Mouse (Mus musculus): ENCODE measurements at regions not wholly inside any gene's neighbourhood (a gene's known extent, or its start where the extent isn't known, plus 50 kb on each side); places are given as distances from the start of the nearest gene placed in this dataset.
A peak's percentile ranks its signal among the peaks of the same experiment; 100 is the strongest.

DNA sequence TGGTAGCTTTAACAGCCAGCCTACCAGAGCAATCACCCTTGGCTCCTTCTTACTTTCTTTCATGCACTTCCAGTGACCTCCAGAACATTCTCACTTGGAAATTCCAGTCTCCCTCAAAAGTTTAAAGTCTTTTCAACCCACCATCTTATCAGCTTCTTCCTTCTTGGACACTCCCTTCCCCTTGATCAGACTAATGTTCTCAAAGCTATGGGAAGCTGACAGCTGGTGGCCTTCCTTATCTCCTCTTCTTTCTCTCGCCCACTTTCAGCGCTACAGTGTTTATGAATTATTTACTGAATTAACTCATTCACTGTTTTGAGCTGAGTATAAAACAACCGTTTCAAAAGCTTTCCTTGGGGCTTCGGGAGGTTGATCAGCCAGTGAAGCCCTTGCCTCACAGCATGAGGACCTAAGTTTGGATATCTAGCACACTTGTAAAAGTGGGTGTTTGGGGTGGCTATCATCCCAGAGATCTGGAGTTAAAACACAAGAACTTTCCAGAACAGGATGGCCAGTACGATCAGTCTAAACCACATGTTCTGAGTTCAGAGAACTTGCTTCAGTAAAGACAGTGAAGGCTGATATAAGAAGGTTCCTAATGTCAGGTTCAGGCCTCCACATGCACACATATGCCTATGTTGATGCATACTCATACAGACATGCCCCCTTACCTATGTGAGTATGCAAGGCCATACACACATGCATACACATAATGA lies 59.7 kb upstream of the Ikzf2 start:
- DNase-seq, result no peak

DNA sequence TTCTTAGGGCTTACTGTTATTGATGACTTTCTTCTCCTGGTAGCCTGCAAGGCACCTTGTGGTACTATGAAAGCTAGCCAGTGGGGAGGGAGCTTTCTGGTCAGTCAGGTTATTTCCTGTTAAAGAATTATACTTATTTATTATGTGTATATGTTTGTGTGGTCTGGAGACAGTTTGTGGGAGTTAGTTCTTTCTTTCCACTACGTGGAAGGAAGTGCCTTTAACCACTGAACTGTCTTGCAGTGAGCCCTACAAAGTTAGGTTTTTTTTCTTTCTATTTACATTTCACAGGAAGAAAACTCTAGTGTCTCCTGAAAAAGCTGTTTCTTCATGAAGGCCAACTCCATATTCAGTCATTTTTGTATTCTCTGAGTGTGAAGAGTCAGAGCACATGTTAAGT lies 65.7 kb upstream of the Ikzf2 start:
- DNase-seq, result no peak

DNA sequence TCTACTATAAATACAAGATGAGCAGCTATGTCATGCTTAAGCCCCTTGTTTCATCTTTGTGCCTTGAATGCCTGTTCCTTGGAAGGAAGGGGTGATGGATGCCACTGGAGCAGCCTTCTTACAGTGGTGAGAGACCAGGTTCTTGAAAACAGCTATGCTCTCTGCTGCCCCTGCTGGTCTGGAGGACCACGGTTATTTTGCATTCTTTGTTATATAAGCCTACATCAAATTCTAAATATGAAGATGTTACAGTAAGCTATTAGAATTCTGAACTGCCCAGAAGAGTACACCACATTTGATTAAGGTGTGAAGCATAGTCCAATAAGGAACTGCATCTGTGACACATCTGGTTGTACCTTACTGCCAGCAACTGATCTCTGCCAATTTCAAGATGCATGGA lies 69.1 kb upstream of the Spag16 start:
- DNase-seq, result no peak

DNA sequence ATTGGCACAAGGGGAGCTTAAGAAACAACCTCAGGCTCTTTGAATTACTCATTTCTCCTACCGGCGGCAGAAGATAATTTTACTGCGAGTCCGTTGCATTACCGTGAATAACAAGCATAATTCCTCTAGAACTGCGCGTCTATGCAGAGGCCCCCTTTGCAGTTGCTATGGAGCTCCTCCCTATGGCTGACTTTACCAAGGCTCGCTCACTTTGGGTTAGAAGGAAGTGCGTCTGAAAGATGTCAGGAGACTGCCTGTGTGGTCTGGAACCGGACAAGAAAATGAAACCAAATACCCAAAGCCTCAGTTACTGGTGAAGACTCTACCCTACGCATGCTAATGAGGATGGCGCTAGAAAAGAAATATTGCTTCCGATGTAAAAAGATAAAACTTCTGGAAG lies 67.2 kb upstream of the Spag16 start:
- peak in 1 of 2 experiments; percentile 2 for DNase-seq

DNA sequence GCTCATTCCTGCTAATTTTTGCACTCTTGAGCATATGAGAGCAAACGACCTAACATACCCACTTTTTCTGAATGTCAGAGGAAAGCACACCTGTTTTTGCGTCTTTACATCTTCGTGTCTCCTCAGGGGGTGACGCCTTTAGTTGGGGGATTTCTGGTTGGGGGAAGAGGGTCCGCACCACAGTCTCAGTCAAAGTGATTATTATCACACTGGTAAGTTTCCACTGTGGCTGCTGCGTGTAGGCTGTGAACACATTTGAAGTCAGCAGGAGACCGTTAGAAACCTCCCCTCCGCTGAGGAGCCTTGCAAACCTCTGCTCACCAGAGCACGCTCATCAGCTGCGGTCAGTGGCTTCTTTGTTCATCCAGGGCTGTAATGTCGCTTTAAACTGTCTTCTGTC lies 58.1 kb upstream of the Spag16 start:
- peak in 1 of 2 experiments; percentile 4 for DNase-seq

DNA sequence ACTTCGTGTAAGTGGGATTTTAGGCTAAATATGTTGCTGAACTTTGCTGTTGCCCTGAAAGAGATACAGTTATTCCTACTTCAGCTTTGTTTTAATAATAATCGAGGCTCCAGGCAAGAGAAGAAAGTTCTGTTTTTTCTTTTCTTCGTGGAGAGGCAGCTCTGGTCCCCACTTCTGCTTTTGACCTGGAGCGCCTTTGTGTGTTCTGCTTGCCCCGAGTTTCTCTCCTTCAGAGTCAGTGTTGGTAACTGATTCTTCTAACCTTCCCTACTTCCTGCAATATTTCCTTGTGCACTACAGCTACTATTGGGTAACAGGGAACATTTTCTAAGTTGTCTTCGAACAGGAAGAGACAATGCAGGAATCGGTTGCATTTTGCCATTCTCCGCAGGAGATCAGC lies 56.6 kb upstream of the Spag16 start:
- no peak for DNase-seq

DNA sequence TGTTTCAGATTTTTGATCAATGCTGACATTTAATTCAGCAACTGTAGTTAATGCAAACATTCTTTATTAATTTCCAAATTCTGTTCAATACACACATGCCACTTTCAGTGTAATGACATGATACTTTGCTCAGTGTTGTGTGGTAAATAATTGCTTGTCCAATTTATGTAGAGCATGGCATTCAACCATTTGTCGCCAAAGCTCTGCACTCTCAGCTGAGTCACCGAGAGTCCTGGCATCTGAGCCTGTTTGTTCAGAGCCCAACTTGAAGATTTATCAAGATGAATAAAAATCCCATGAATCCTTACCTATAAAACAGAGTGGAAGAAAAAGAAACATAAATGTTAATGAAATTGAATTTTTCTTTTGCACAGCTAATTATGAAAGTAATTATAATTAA lies 55.3 kb upstream of the Spag16 start:
- no peak for DNase-seq

DNA sequence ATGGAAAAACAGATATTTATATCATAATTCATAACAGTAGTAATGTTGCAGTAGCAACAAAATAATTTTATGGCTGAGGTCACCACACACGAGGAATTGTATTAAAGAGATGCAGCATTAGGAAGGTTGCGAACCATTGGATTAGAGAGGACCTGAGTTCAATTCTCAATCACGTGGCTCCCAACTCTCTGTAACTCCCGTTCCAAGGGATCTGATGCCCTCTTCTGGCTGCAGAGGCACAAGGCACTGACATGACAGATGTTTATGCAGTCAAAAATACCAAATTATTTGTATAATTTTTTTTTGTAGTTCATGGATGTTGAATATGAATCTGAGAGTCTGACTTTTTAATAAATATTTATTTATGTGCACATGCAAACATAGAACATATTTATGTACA lies 51.2 kb upstream of the Spag16 start:
- DNase-seq, result no peak

Measured in spleen, adult 18-20 months (tissue).